Comparison of ENCODE assay signal across 19 mouse cellular contexts in the genomic region with DNA sequence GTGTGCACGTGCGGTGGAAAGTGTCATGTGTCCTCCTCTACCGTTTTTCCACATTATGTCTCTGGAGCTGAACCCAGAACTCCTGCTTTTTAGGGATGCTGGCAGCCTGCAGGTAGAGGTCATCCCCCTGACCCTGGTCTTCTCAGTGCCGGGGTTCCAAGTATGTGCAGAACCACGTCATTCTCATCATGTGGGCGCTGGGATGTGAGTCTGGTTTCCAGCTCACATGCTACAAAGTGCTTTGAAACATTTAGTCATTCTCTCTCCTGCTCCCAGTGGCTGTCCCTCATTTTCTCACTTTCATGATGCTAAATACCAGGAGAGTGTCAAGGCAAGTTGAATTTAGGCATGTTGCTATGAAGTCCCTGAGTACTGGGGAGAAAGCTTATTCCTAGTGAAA.
DNase-seq lines count a peak whose midpoint lies in the region; ATAC-seq lines count a peak whose summit lies in the region.
"Had no signal": no experiment of that assay in that cellular context is flagged by ENCODE, and none has a peak within 500 bp of the region (broad histone marks: within the 10 kb centered on the region; RNA-seq: fewer than 3 reads in every experiment).

No protein-coding gene starts in this region.

- H3K27me3 ChIP-seq in kidney, embryonic 14.5 days (ENCODE audit: control insufficient read depth, insufficient read depth, low read length): no peaks in the 10 kb centered on the region; the same call in 1 of the 2 replicates
- H3K27me3 ChIP-seq in midbrain, embryonic 11.5 days (ENCODE audit: control insufficient read depth, insufficient read depth, low read length): peaks cover 4% of the 10 kb centered on the region; the same call in 1 of the 2 replicates
- H3K27me3 ChIP-seq in midbrain, embryonic 14.5 days (ENCODE audit: control insufficient read depth, insufficient read depth, low read length): no peaks in the 10 kb centered on the region
- H3K27me3 ChIP-seq: forebrain, embryonic 13.5 days; heart, embryonic 15.5 days; hindbrain, embryonic 15.5 days had no signal

- H3K4me1 ChIP-seq in kidney, embryonic 14.5 days (ENCODE audit: control insufficient read depth, insufficient read depth, low read length): peaks cover 14% of the 10 kb centered on the region; the same call in 1 of the 2 replicates
- peaks cover 26% of the 10 kb centered on the region for H3K4me1 ChIP-seq in midbrain, embryonic 11.5 days (ENCODE audit: control insufficient read depth, insufficient read depth, low read length)
- peaks cover 32% of the 10 kb centered on the region for H3K4me1 ChIP-seq in midbrain, embryonic 14.5 days (ENCODE audit: control insufficient read depth, insufficient read depth, low read length)

- no peaks in the 10 kb centered on the region for H3K36me3 ChIP-seq in kidney, embryonic 14.5 days (ENCODE audit: control insufficient read depth, insufficient read depth, low read length)
- no peaks in the 10 kb centered on the region for H3K36me3 ChIP-seq in midbrain, embryonic 11.5 days (ENCODE audit: control insufficient read depth, insufficient read depth, low read length)
- no peaks in the 10 kb centered on the region for H3K36me3 ChIP-seq in midbrain, embryonic 14.5 days (ENCODE audit: control insufficient read depth, insufficient read depth, low read length)
- H3K36me3 ChIP-seq: embryonic facial prominence, embryonic 10.5 days; heart, embryonic 15.5 days; hindbrain, embryonic 15.5 days had no signal

- H3K4me3 ChIP-seq in kidney, embryonic 14.5 days (ENCODE audit: low read length): no peak overlapping the region
- H3K4me3 ChIP-seq in midbrain, embryonic 11.5 days (ENCODE audit: low read depth, low read length): no peak overlapping the region
- H3K4me3 ChIP-seq in midbrain, embryonic 14.5 days (replicated peaks; ENCODE audit: low read depth, low read length): no peak overlapping the region
- H3K4me3 ChIP-seq: embryonic facial prominence, embryonic 10.5 days; forebrain, embryonic 13.5 days; heart, adult 2 months; heart, embryonic 15.5 days; hindbrain, embryonic 15.5 days had no signal

- no peak overlapping the region for H3K9ac ChIP-seq in kidney, embryonic 14.5 days (ENCODE audit: low read depth, low read length)
- no peak overlapping the region for H3K9ac ChIP-seq in midbrain, embryonic 11.5 days (ENCODE audit: low read length)
- no peak overlapping the region for H3K9ac ChIP-seq in midbrain, embryonic 14.5 days (replicated peaks; ENCODE audit: low read length)
- H3K9ac ChIP-seq: forebrain, embryonic 13.5 days; forebrain, postnatal 0 days; heart, embryonic 15.5 days; hindbrain, embryonic 15.5 days had no signal

- no peak overlapping the region for H3K4me2 ChIP-seq in kidney, embryonic 14.5 days (replicated peaks; ENCODE audit: low read depth, low read length)
- H3K4me2 ChIP-seq in midbrain, embryonic 11.5 days: no peak overlapping the region
- no peak overlapping the region for H3K4me2 ChIP-seq in midbrain, embryonic 14.5 days (ENCODE audit: low read length)
- H3K4me2 ChIP-seq: forebrain, embryonic 13.5 days; heart, embryonic 11.5 days; heart, embryonic 15.5 days; hindbrain, embryonic 15.5 days had no signal

- ATAC-seq in kidney, embryonic 14.5 days (ENCODE audit: low FRiP score, low TSS enrichment): no peak
- no peak for ATAC-seq in midbrain, embryonic 11.5 days (ENCODE audit: low FRiP score)
- no peak for ATAC-seq in midbrain, embryonic 14.5 days (ENCODE audit: low FRiP score, low TSS enrichment)
- ATAC-seq: forebrain, embryonic 13.5 days; forebrain, postnatal 0 days had no signal

- no peaks in the 10 kb centered on the region for H3K9me3 ChIP-seq in kidney, embryonic 14.5 days (ENCODE audit: control insufficient read depth, low read length)
- H3K9me3 ChIP-seq in midbrain, embryonic 11.5 days (ENCODE audit: control insufficient read depth, low read length): no peaks in the 10 kb centered on the region
- no peaks in the 10 kb centered on the region for H3K9me3 ChIP-seq in midbrain, embryonic 14.5 days (ENCODE audit: control insufficient read depth, low read length)
- H3K9me3 ChIP-seq: embryonic facial prominence, embryonic 10.5 days; forebrain, embryonic 13.5 days; heart, embryonic 15.5 days; hindbrain, embryonic 15.5 days had no signal

- DNase-seq in kidney, adult 9 months: no peak
- DNase-seq in midbrain, embryonic 11.5 days (ENCODE audit: low spot score, missing footprints): peak; percentile 81
- no peak for DNase-seq in midbrain, embryonic 14.5 days
- peak; percentile 28 for DNase-seq in brain, adult 2 months (ENCODE audit: low read depth, low spot score)
- peak; percentile 19 for DNase-seq in telencephalon, adult 2 months (ENCODE audit: low read depth, low spot score)
- DNase-seq: adrenal gland, adult 2 months; adrenal gland, postnatal 25 days; cerebellum, adult 2 months; cerebellum, postnatal 10 days; forebrain, postnatal 0 days; gastrocnemius, postnatal 14 days; heart, adult 2 months; heart, postnatal 14 days had no signal

- 67% methylated on average over 6 of the region's 6 CpGs for WGBS in kidney, embryonic 14.5 days
- 82% methylated on average over 6 of the region's 6 CpGs for WGBS in midbrain, embryonic 11.5 days
- 91% methylated on average over 6 of the region's 6 CpGs for WGBS in midbrain, embryonic 14.5 days

- H3K27ac ChIP-seq in kidney, embryonic 14.5 days (ENCODE audit: low read depth, low read length): peak overlapping the region; percentile 19; the same call in 1 of the 2 replicates
- H3K27ac ChIP-seq in midbrain, embryonic 11.5 days (ENCODE audit: low read depth, low read length): no peak overlapping the region
- H3K27ac ChIP-seq in midbrain, embryonic 14.5 days (replicated peaks; ENCODE audit: low read depth, low read length): no peak overlapping the region
- H3K27ac ChIP-seq: embryonic facial prominence, embryonic 10.5 days; forebrain, embryonic 13.5 days; heart, adult 2 months; heart, embryonic 15.5 days; hindbrain, embryonic 15.5 days had no signal

Comparison
In these comparisons a context has a peak if more than half of its experiments do, and no peak if none do; other contexts are left out.
1. DNase-seq: peak in midbrain, embryonic 11.5 days (single experiment), brain, adult 2 months (single experiment) and telencephalon, adult 2 months (single experiment); none in kidney, adult 9 months (single experiment) and midbrain, embryonic 14.5 days (single experiment).